Mouse (Mus musculus) heart, embryonic 10.5 days (tissue): ENCODE measurements around the gene Zfp346. TPM values are rescaled to one million over a fixed set of nuclear protein-coding genes. Genes with fewer than 3 reads are reported as not detected.
A peak's percentile ranks its signal among the peaks of the same experiment; 100 is the strongest.

Source experiments
- DNase-seq: peaks from one replicate; pipeline ENCODE4 v3.0.0-alpha.2; 2017; ENCODE audit warnings: low spot score
- H3K27ac ChIP-seq: fragments of 300-500 bp; sonication (generic); 2 replicates; pipeline ENCODE4 v1.5.1; 2016; ENCODE audit warnings: mild to moderate bottlenecking
- H3K27me3 ChIP-seq: fragments of 300-500 bp; sonication (generic); 2 replicates; pipeline ENCODE4 v1.6.1; 2016; ENCODE audit warnings: mild to moderate bottlenecking; ENCODE audit not compliant: poor library complexity, insufficient read depth, severe bottlenecking
- H3K36me3 ChIP-seq: fragments of 300-500 bp; sonication (generic); 2 replicates; pipeline ENCODE4 v1.6.1; 2016; ENCODE audit warnings: mild to moderate bottlenecking, moderate library complexity
- H3K4me1 ChIP-seq: fragments of 300-500 bp; sonication (generic); 2 replicates; pipeline ENCODE4 v1.6.1; 2016; ENCODE audit warnings: mild to moderate bottlenecking
- H3K4me3 ChIP-seq: fragments of 300-500 bp; sonication (generic); 2 replicates; pipeline ENCODE4 v1.5.1; 2016; ENCODE audit warnings: mild to moderate bottlenecking, moderate library complexity
- H3K9me3 ChIP-seq: fragments of 300-500 bp; sonication (generic); 2 replicates; pipeline ENCODE4 v1.6.1; 2016; ENCODE audit warnings: mild to moderate bottlenecking, moderate library complexity
- WGBS: fragments of 180-500 bp; shearing (Covaris S2); methylation state at CpG from one replicate; pipeline ENCODE4 v1.1.7; 2016; 5-methylcytosine and 5-hydroxymethylcytosine counted together
- polyA plus RNA-seq: library from polyadenylated mRNA; unstranded; fragments of >200 nt; fragmentation: Nextera tagmentation; extraction: Ambion mirVana; gene quantifications from 2 replicates; pipeline ENCODE4 v1.2.1, GENCODE M21; 2016

The Zfp346 gene
- polyA plus RNA-seq, 1 experiment from 2014 or later: 20.4 TPM

DNA sequence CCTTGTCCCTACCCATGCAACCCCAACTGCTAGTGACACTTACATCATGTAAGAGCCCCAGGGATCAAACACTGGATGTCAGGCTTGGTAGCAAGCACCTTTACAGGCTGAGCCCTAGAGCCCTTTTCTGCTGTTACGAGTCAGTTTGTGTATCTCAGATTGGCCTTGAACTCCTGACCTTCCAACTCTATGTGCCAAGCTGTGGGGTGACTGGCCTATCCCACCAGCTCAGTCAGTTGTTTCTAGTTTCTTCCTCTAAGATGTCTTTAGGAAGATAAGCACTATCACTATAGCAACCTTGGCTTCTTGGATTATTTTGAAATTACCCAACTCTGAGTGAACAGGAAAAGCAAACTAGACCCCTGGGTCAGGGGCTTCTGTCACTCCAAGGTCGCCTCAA lies 1.8 kb upstream of the Zfp346 start:
- H3K36me3 ChIP-seq: peaks cover 7% of the 10 kb centered on the region
- 62% methylated on average over 2 of the region's 2 CpGs for WGBS
- peaks cover 33% of the 10 kb centered on the region for H3K4me1 ChIP-seq
- no peak overlapping the region for H3K4me3 ChIP-seq
- H3K9me3 ChIP-seq: no peaks in the 10 kb centered on the region
- no peaks in the 10 kb centered on the region for H3K27me3 ChIP-seq
- no peak for DNase-seq
- no peak overlapping the region for H3K27ac ChIP-seq

DNA sequence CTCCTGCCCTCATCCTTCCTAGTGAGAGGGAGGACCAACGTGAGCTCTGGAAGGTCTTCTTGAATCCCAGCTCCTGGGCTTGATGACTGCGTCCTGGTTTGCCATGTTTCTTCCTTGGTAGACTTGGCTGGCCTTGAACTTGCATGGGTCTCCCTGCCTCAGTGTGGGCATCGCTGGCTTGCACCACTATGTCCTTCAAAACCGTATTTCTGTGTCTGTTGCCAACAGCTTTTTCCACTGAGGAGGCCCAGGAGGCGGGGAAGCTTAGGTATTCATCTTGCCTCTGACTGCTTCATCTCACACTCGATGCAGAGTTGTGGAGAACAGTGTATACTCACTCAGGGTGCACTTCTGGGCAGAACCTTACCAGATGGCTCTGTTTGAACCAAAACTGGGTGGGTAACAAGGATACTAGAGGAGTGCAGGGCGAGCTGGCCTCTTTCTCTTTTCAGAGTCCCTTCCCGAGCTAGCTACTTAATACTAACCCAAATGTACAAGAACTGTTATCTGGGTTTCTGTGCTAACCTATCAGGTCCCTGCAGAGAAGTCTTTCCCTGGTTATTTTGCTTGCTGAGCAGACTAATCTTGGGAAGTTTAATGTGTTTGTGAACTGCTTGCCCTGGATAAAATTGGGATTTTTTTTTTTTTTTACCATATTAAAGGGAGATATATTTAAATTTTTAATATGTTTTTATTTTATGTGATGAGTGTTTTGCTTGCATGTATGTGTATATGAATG lies 1.0 kb downstream of the Zfp346 start:
- Histone ChIP-seq H3K36me3 (peaks cover 16% of the 10 kb centered on the region), H3K27me3 (no peaks in the 10 kb centered on the region), H3K9me3 (no peaks in the 10 kb centered on the region), H3K27ac (peak overlapping the region; percentile 93), H3K4me1 (peaks cover 23% of the 10 kb centered on the region), H3K4me3 (peak overlapping the region; percentile 77)
- DNase-seq: no peak
- WGBS: 20% methylated on average over 8 of the region's 8 CpGs

DNA sequence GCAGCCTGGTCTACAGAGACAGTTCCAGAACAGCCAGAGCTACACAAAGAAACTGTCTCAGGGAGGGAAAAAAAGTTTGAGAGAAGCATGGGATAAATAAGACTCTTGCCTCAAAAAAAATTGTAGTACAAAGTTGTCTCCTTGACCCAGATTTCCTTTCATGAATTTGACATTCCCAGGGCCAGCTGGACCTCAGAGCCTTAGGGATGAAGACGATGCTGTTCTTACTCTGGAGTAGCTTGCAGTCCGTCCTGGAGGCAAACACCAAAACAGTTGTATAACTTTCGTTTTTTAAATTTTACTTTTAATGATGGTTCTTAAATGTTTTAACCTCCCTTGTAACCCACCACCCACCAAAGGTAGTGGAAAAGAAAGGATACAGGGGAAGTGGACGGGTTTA lies 2.0 kb downstream of the Zfp346 start:
- H3K27ac ChIP-seq: peak overlapping the region; percentile 42; the same call in 1 of the 2 replicates
- peaks cover 18% of the 10 kb centered on the region for H3K36me3 ChIP-seq
- DNase-seq: no peak
- H3K4me1 ChIP-seq: peaks cover 23% of the 10 kb centered on the region
- no peak overlapping the region for H3K4me3 ChIP-seq
- H3K9me3 ChIP-seq: no peaks in the 10 kb centered on the region
- H3K27me3 ChIP-seq: no peaks in the 10 kb centered on the region
- WGBS: 80% methylated on average over 4 of the region's 4 CpGs

DNA sequence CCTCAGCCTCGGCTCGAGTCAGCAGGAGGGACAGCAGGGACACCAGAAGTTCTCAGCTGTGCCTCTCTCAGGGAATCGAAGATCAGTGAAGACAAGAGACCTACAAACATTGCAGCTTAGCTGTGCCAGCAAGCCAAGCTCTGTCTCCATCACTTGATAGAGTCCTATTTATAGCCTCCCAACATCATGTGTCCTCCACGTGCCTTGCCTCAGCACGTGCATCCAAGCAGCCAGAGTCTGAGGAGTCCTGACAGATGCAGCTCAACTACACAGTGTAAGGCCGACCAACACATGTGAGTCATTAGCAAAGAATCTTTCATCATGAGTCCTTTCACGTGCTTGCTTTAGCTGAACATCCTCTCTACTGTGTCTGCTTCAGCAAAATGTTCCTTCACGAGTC lies 2.6 kb downstream of the Zfp346 start:
- peaks cover 23% of the 10 kb centered on the region for H3K4me1 ChIP-seq
- no peak overlapping the region for H3K4me3 ChIP-seq
- H3K27me3 ChIP-seq: no peaks in the 10 kb centered on the region
- H3K9me3 ChIP-seq: no peaks in the 10 kb centered on the region
- H3K27ac ChIP-seq: peak overlapping the region; percentile 42; the same call in 1 of the 2 replicates
- H3K36me3 ChIP-seq: peaks cover 20% of the 10 kb centered on the region
- 48% methylated on average over 8 of the region's 8 CpGs for WGBS
- DNase-seq: peak; percentile 77

DNA sequence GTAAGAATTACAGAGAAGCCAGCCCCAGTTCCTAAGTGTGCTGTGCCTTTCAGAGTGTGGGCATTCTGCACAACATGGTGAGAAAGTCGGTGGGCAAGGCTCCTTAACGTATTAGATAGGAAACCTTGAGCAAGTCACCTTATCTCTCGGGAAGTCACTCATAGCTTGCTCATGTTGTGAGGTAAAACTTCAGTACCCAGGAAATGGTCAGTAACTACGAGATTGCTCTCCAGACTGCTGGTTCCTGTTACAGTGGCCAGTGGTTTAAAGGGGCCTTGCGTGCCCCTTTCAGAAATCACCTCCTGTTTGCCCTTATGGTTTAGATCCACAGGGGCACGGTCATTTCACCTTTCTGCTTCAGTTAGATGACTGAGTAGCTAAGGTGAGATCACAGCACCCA lies 9.3 kb downstream of the Zfp346 start:
- Histone ChIP-seq H3K4me3 (no peak overlapping the region), H3K9me3 (no peaks in the 10 kb centered on the region), H3K27ac (no peak overlapping the region), H3K36me3 (peaks cover 71% of the 10 kb centered on the region), H3K27me3 (no peaks in the 10 kb centered on the region), H3K4me1 (no peaks in the 10 kb centered on the region)
- WGBS: 68% methylated on average over 6 of the region's 6 CpGs
- DNase-seq: no peak

DNA sequence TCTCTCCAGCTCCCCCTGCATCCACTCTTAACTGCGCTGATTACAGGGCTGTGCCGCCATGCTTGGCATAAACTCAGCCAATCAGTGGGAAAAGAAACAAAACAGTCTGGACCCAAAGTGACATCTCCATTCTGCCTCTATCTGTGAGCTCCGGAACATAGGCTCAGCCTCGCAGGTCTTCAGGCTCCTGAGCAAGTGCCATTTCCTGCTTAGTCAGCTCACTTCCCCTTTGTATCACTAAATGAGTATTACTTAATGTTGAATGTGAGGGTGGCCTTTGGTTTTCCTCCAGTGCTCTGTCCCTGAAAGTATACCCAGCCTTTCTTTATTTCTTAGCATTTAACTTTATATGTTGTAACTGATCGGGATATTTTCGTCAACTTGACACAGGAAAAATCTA lies 19.8 kb downstream of the Zfp346 start:
- no peaks in the 10 kb centered on the region for H3K4me1 ChIP-seq
- 87% methylated on average over 6 of the region's 6 CpGs for WGBS
- no peaks in the 10 kb centered on the region for H3K27me3 ChIP-seq
- no peak overlapping the region for H3K27ac ChIP-seq
- no peak for DNase-seq
- H3K36me3 ChIP-seq: peaks cover 72% of the 10 kb centered on the region
- H3K4me3 ChIP-seq: no peak overlapping the region
- no peaks in the 10 kb centered on the region for H3K9me3 ChIP-seq

DNA sequence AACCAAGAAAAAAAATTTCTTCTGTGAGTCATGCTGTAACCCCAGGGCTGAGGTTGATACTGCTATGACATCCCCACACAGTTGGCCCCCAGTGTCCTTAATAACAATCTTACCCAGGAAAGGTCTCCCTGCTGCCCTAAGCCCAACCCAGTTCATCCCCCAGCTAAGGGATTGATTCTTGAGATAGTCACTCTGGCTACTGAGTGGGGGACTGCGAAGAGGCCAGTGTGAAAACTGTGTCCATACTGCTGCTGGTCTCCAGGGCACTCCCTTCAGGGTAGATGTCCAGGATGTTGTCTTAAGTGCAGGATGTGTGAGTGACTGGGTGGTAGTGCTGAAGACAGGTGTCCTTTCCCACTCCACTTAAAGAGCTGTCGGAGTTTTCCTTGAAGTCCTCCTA lies 28.3 kb downstream of the Zfp346 start, which contains the start of gene Gm17617:
Gm17617 (minus strand) TSS at position 101 of the 400 bp plus-strand sequence.
- Histone ChIP-seq H3K4me3 (no peak within 1 kb of the TSS), H3K4me1 (peaks cover 6% of the 10 kb centered on the region; the same call in 1 of the 2 replicates), H3K36me3 (peaks cover 55% of the 10 kb centered on the region), H3K27ac (no peak within 1 kb of the TSS), H3K9me3 (no peaks in the 10 kb centered on the region), H3K27me3 (no peaks in the 10 kb centered on the region)
- no peak for DNase-seq
- 96% methylated on average over 2 of the region's 2 CpGs for WGBS

DNA sequence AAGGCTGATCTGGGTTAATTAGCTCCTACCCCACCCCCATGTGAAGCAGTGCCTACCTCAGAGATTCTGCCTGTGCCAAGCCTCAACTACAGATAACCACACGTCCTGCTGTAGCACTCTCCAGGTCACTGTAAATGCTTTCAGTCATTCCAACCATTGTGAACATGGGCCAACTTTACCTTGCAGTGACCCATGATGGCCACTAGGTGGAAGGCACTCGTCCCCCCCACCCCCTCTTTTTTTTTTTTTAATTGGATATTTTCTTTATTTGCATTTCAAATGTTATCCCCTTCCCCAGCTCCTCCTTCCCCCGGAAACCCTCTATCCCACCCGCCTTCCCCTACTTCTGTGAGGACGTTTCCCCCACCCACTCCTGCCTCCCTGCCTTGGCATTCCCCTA lies 30.3 kb downstream of the Zfp346 start:
- Histone ChIP-seq H3K27me3 (no peaks in the 10 kb centered on the region), H3K4me3 (no peak overlapping the region), H3K9me3 (no peaks in the 10 kb centered on the region), H3K4me1 (peaks cover 6% of the 10 kb centered on the region; the same call in 1 of the 2 replicates), H3K27ac (no peak overlapping the region), H3K36me3 (peaks cover 39% of the 10 kb centered on the region)
- WGBS: under 1% methylated on average over 5 of the region's 5 CpGs
- no peak for DNase-seq

DNA sequence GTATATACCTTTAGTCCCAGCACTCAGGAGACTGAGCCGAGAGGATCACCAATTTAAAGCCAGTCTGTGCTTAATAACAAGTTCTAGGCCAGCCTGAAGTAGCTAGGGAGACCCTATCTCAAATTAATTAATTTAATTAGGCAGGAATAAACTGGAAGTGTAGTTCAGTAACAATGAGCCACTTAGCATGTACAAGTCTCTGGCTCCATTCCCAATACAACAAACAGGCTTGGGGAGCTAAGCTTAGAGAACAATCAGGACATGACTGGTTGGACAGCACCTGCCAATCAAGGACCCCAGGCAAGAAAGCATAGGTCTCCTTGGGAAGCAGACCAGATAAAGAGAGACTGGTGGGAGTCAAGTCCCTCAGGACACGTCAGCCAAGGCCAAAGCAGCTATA lies 35.2 kb downstream of the Zfp346 start:
- Histone ChIP-seq H3K27ac (no peak overlapping the region), H3K36me3 (no peaks in the 10 kb centered on the region), H3K4me3 (no peak overlapping the region), H3K4me1 (peaks cover 6% of the 10 kb centered on the region; the same call in 1 of the 2 replicates), H3K9me3 (no peaks in the 10 kb centered on the region), H3K27me3 (no peaks in the 10 kb centered on the region)
- 69% methylated on average over 2 of the region's 2 CpGs for WGBS
- no peak for DNase-seq

DNA sequence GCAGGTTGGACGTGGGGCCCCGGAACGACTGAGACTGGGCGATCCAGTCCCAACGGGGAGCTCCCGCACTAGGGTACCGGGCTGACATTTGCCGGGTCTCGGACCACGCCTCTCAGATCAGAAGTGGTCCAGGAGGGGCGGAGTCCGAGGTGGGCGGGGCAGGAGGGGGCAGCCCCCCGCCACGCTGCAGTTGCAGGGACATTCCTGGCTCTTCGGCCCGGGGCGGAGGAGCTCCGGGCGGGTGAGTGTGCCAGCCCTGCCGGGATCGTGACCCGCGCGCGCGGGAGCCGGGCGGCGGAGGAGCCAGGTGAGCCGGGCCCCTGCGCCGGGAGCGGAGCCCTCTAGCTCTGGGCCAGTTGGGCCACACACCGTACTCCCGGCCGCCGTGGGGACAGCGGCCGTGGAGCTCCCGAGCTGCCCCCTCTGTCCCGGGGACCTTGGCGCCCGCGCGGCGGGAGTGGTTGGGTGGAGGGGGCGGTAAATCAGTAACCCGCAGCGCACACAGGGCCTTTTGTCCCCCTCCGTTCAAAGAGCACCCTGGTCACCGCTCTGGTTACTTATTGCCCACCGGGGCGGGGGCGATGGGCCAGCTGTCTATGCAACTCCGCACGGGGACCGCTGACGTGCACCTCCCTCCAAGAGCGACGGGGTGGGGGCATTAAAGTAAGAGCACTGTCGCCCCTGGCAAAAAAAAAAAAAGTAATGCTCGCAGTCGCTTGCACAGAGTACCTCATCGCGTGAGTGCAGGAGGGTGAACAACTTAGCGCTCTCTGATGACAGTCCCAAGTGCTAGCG lies 47.7 kb downstream of the Zfp346 start, which contains the start of gene Fgfr4:
Fgfr4 (plus strand) TSS at position 20 of the 795 bp plus-strand sequence.
- H3K4me3 ChIP-seq: peak within 1 kb of the TSS; percentile 61
- peaks cover 56% of the 10 kb centered on the region for H3K27me3 ChIP-seq
- peak within 1 kb of the TSS; percentile 63 for H3K27ac ChIP-seq
- DNase-seq: no peak
- no peaks in the 10 kb centered on the region for H3K36me3 ChIP-seq
- under 1% methylated on average over 65 of the region's 68 CpGs for WGBS
- peaks cover 8% of the 10 kb centered on the region for H3K4me1 ChIP-seq
- H3K9me3 ChIP-seq: no peaks in the 10 kb centered on the region

DNA sequence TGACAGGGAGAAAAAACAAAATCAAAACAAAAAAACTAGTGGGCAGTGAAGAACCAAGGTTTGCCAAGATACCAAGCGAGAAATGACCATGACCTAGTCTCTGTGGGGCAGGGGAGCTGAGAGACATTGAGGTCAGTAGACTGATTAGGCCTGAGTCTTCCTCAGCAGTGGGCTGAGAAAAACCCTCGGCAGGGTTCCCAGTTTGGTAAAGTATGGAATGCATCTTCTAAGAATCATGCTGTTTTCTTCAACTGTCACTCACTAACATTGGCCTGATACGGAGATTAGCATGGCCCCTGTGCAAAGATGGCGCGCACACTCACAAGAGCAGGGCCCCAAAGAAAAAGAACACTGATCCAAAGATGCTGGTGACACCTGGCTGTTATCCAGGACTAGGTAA lies 48.8 kb downstream of the Zfp346 start:
- Histone ChIP-seq H3K27me3 (peaks cover 59% of the 10 kb centered on the region), H3K36me3 (no peaks in the 10 kb centered on the region), H3K9me3 (no peaks in the 10 kb centered on the region), H3K4me1 (peaks cover 8% of the 10 kb centered on the region), H3K27ac (no peak overlapping the region), H3K4me3 (no peak overlapping the region)
- DNase-seq: no peak
- WGBS: 81% methylated on average over 5 of the region's 5 CpGs

DNA sequence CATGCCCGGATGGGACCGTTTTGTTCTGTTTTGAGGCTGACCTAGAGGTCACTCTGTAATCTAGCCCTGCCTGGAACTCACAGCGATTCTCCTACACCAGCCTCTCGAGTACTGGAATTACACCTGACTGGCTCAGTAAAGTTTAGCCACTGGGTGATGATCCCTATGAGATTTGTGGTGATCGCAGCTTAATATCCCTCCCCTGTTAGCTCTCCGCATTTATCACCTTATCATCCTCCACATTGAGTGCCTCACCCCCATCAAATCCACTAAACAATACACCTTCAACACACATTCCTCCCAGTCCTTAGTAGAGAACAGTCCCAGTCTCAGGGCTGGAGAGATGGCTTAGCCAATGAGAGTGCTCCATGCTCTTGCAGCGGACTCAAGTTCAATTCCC lies 57.3 kb downstream of the Zfp346 start:
- Histone ChIP-seq H3K4me3 (no peak overlapping the region), H3K9me3 (no peaks in the 10 kb centered on the region), H3K36me3 (no peaks in the 10 kb centered on the region), H3K27ac (no peak overlapping the region), H3K4me1 (no peaks in the 10 kb centered on the region), H3K27me3 (0 out of 2 replicates have a peak, but pooled peaks cover 4% of the 10 kb centered on the region)
- DNase-seq: no peak
- 62% methylated on average over 7 of the region's 7 CpGs for WGBS

DNA sequence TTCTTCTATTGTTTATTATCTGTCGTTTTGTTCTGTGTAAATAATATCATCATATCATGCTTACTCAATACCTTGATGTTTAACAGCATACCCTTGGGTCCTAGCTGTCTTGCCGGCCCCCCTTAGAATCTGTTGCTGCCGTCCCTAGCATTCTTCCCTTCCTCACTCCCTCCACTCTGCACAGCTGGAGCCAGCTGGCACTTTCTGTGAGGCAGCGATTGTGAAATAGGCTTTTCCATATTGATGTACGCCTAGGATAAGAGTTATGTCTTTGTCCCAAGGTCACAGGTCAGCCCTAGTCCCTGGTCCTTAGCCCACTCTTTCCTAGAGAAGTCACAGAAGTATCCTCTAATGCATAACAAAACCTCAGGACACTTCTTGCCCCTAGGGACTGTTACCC lies 58.4 kb downstream of the Zfp346 start:
- Histone ChIP-seq H3K4me1 (no peaks in the 10 kb centered on the region), H3K27me3 (0 out of 2 replicates have a peak, but pooled peaks cover 4% of the 10 kb centered on the region), H3K27ac (no peak overlapping the region), H3K9me3 (no peaks in the 10 kb centered on the region), H3K4me3 (no peak overlapping the region), H3K36me3 (no peaks in the 10 kb centered on the region)
- WGBS: 71% methylated on average over 5 of the region's 5 CpGs
- DNase-seq: no peak
